Mouse (Mus musculus) bone marrow, adult 2 months (tissue): ENCODE results near the gene Myo15. TPM values are rescaled to one million over a fixed set of nuclear protein-coding genes. Genes with fewer than 3 reads are reported as not detected.

Source experiments
- H3K27ac ChIP-seq: fragments of 200-500 bp; 2 replicates; pipeline ENCODE4 v1.5.1; 2012; ENCODE audit warnings: low read depth, mild to moderate bottlenecking, control low read depth, inconsistent platforms, low read length; ENCODE audit not compliant: control insufficient read depth, poor library complexity, insufficient read depth
- H3K4me1 ChIP-seq: fragments of 200-500 bp; 2 replicates; pipeline ENCODE4 v1.6.1; 2011; ENCODE audit warnings: low read length; ENCODE audit not compliant: control insufficient read depth, insufficient read depth
- H3K4me3 ChIP-seq: fragments of 200-500 bp; replicated peaks from 2 replicates; pipeline ENCODE3; 2011; ENCODE audit warnings: mild to moderate bottlenecking, low read depth, low read length, control low read depth; ENCODE audit not compliant: control insufficient read depth
- CTCF ChIP-seq: fragments of 200-500 bp; IDR thresholded peaks from 2 replicates; pipeline ENCODE4 v1.5.1; 2011; ENCODE audit warnings: low read length, control low read depth; ENCODE audit not compliant: control insufficient read depth, insufficient read depth
- POLR2A ChIP-seq: fragments of 200-500 bp; IDR thresholded peaks from 2 replicates; pipeline ENCODE4 v1.6.1; 2011; ENCODE audit warnings: low read depth, mild to moderate bottlenecking, control low read depth, low read length, borderline replicate concordance; ENCODE audit not compliant: control insufficient read depth
- WGBS: fragments of 180-500 bp; shearing (Covaris S2); methylation state at CpG from one replicate; pipeline ENCODE4 v1.1.7; 2018; 5-methylcytosine and 5-hydroxymethylcytosine counted together
- polyA plus RNA-seq: library from polyadenylated mRNA; stranded (reverse); fragments of >200 nt; gene quantifications from 2 replicates; pipeline ENCODE4 v1.2.4, GENCODE M21; 2011; ENCODE audit warnings: low replicate concordance; ENCODE audit not compliant: missing spikeins, insufficient read depth, insufficient read length

Myo15 gene
- polyA plus RNA-seq, 1 experiment, result 1.4 TPM

DNA sequence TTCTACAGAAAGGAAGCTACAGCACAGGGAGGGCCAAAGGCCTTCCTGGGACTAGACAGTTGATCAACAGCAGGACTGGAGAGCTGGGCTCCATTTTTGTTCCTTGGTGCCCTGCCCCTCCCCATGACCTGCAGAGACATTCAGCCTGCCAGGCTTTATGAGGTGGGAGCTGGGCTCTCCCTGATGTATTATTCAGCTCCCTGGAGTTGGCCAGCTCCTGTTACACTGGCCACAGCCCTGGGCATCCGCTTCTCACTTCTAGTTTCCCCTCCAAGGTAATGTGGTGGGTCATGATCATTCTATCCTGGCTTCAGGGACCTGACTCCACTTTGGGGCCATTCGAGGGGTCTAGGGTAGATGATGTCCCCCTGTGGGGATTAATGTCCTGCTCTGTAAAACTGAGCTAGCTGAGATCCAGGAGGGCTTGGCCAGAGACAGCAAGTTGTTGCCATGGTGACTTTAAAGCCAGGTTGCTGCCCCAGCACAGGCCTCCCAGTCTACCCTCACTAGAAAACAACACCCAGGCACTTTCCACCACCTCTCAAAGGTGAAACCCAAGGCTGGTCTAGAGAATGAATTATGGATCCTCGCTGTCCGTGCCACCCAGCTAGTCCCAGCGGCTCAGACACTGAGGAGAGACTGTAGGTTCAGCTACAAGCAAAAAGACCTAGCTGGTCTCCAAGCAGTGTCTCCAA lies 6.7 kb downstream of the Myo15 start:
- TF ChIP-seq CTCF, result no peak
- no peak for TF ChIP-seq POLR2A
- 83% methylated on average over 5 of the region's 5 CpGs for WGBS

DNA sequence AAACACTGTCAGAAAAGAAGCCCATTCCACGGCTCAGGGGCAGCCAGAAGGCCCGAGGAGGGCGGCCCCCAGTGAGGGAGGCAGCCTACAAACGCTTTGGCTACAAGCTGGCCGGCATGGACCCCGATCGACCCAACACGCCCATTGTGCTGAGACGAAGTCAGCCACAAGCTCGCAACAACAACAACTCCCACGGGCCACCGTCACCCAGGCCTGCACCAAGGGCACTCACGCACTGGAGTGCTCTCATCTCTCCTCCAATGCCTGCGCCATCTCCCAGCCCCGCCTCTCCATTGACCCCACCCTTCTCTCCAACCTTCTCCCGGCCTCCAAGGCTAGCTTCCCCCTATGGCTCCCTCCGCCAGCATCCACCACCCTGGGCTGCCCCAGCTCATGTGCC lies 9.0 kb downstream of the Myo15 start:
- Histone ChIP-seq H3K4me3 (no peak overlapping the region), H3K27ac (no peak overlapping the region), H3K4me1 (no peaks in the 10 kb centered on the region)
- WGBS, result 54% methylated on average over 17 of the region's 17 CpGs
- TF ChIP-seq CTCF (no peak), POLR2A (no peak)

More for the DNA sequence above, 6.7 kb downstream of the Myo15 start:
- no peaks in the 10 kb centered on the region for H3K4me1 ChIP-seq
- H3K4me3 ChIP-seq, result no peak overlapping the region
- H3K27ac ChIP-seq, result no peak overlapping the region

DNA sequence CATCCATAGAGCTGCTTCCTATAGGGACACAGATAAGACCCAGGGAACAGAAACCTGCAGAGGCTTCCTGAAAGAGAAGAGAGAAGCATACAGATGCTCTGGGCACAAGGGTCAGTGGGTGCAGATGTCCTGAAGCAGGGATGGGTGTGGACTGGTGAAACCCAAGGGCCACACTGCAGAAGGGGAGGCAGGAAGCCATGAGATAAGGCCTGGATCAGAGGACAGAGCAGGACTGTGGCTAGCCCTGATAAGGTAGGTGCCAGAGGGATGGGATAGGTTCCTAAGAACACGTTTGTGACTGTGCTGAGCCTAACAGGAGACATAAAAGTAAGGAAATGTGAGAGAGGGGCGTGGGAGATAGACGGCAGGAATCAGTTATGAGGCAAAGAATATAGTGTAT lies 17.1 kb downstream of the Myo15 start:
- TF ChIP-seq CTCF (no peak), POLR2A (no peak)
- Histone ChIP-seq H3K4me3 (no peak overlapping the region), H3K4me1 (peaks cover 1% of the 10 kb centered on the region), H3K27ac (peak overlapping the region; percentile 55; the same call in 1 of the 2 replicates)
- WGBS, result 50% methylated on average over 3 of the region's 3 CpGs

DNA sequence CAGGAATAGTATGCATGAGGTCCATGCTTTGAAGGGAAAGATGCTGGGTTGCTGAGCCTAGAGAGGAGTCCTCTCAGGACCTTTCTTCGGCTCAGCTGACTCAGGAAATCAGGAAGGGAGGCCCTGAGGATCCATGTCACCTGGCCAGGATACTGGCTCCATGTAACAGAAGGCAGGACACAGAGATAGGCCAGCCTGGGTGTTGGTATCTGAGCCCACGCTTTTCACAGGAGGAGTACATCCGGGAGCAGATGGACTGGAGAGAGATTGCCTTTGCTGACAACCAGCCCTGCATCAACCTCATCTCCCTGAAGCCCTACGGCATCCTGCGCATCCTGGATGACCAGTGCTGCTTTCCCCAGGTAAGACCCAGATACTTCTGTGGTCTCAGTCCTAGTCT lies 23.6 kb downstream of the Myo15 start:
- no peaks in the 10 kb centered on the region for H3K4me1 ChIP-seq
- no peak overlapping the region for H3K4me3 ChIP-seq
- 88% methylated on average over 5 of the region's 5 CpGs for WGBS
- TF ChIP-seq CTCF, result no peak
- no peak for TF ChIP-seq POLR2A
- no peak overlapping the region for H3K27ac ChIP-seq

DNA sequence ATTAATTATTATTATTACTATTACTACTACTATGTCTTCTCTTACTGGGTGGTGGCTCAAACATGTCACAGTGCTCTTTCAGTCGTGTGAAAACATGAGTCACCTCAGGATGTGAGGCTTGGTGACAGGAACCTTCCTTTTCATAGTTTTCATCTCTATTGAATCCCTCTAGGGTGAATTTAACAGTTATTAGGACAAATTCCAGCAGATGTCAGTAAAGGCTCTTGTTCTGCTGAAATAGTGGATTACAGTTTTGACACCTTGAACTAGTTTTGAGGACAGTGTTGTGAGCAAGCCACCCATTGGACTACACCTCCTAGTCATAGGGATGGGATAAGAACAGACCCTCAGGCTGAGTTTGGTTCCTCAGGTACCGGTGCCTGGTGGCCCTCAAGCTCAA lies 26.6 kb downstream of the Myo15 start:
- TF ChIP-seq POLR2A, result no peak
- TF ChIP-seq CTCF, result no peak
- Histone ChIP-seq H3K27ac (no peak overlapping the region), H3K4me3 (no peak overlapping the region), H3K4me1 (no peaks in the 10 kb centered on the region)
- WGBS, result 46% methylated on average over 2 of the region's 2 CpGs

DNA sequence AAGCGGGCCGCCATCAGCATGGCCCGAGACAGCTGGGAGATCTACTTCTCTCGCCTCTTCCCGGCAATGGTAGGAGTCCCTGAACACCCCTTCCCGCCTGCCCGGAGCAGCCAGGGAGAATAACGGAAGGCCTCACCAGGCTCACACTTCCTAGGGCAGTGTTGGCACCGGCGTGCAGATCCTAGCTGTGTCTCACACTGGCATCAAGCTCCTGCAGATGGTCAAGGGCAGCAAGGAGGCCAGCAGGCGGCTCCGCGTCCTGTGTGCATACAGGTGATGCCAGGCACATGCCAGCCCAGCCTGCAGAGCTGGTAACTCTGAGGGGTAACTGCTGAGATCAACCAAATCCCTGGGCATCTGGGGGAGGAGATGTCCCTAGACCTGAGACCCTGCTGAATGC lies 38.1 kb downstream of the Myo15 start:
- H3K4me1 ChIP-seq, result no peaks in the 10 kb centered on the region
- H3K27ac ChIP-seq, result no peak overlapping the region
- H3K4me3 ChIP-seq, result no peak overlapping the region
- 90% methylated on average over 13 of the region's 13 CpGs for WGBS
- TF ChIP-seq CTCF (no peak), POLR2A (no peak)

DNA sequence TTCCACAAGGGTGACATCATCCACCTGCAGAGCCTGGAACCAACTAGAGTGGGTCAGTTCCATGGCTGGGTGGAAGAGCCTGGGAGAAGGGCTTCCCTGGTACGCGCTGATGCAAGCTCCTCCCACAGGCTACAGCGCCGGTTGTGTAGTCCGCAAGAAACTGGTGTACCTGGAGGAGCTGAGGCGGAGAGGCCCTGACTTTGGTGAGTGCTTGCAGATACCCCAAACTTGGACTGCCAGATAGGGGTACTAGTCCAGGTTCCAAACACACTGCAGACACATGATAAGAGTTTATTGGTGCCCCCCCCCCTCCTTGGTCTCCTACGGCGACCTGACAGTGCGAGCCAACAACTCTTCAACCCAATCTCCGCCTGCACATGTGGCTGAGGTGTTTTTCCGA lies 39.8 kb downstream of the Myo15 start:
- Histone ChIP-seq H3K27ac (no peak overlapping the region), H3K4me1 (no peaks in the 10 kb centered on the region), H3K4me3 (no peak overlapping the region)
- WGBS, result 6% methylated on average over 11 of the region's 11 CpGs
- TF ChIP-seq CTCF (no peak), POLR2A (no peak)

DNA sequence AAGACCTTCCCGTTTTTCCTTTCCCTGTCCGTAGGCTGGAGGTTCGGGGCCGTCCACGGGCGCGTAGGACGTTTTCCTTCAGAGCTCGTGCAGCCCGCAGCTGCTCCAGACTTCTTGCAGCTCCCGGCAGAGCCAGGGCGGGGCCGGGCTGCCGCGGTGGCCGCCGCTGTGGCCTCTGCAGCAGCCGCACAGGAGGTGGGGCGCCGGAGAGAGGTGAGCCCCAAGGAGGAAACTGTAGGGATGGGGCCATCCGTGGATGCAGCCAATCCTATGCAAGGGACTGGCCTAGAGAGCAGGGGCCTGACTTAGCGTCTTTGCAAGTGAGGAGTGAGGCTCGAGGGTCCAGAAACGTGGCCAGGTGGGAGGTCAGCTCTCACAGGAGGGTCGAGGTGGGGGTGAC lies 40.4 kb downstream of the Myo15 start:
- under 1% methylated on average over 25 of the region's 25 CpGs for WGBS
- Histone ChIP-seq H3K4me1 (no peaks in the 10 kb centered on the region), H3K4me3 (peak overlapping the region; percentile 31), H3K27ac (no peak overlapping the region)
- no peak for TF ChIP-seq POLR2A
- TF ChIP-seq CTCF, result no peak

DNA sequence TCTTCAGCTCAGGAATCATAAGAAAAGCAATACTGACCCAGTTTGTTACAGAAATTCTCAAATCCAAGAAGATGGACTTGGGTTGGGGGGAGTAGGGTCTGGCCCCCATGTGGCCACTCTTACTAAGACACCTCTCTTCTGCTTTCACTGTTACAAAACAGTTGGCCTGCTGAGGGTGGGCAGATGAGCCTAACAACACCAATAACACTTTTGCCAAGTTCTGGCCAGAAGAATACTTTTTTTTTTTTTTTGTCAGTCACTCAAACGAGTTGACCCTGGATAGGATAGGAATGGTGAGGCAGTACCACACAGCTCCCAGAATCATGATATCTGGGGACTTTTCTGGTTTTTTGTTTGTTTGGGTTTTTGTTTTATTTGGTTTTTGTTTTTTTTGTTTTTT lies 42.8 kb downstream of the Myo15 start:
- WGBS, result 67% methylated on average over 1 of the region's 1 CpGs
- H3K4me1 ChIP-seq, result no peaks in the 10 kb centered on the region
- no peak overlapping the region for H3K4me3 ChIP-seq
- no peak overlapping the region for H3K27ac ChIP-seq
- TF ChIP-seq CTCF (no peak), POLR2A (no peak)
